Mouse (Mus musculus) brain, adult 2 months (tissue): ENCODE data around the gene Vmn2r87.
"Not testable (repeated sequence)": the region's sequence is repeated elsewhere in the genome, so short reads cannot be mapped to it uniquely, and the experiment has no call there.

Experiments
- DNase-seq: peaks from one replicate; pipeline ENCODE4 v3.0.0; 2011; ENCODE audit warnings: low read depth, low spot score

The Vmn2r87 gene

DNA sequence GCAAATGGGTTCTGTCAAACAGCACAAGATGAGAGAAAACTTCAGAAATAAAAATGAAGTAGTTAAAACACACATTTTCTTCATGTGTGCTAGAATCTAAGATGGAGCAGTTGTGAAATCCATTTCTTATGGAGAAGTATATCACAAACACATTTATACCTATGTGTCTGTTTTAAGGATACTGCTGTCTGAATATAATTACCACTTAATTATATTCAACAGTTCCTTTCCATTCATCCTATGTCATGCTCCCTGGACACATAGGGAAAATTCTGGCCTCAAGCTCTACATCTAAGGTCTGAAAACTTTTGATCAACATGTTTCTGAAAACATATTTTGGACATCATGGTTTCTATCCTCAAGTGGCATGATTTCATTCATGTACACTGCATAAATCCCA, at the start of gene Vmn2r87:
TSS of gene Vmn2r87 (minus strand) at position 101 of the 400 bp plus-strand sequence.
- DNase-seq, result no peak

DNA sequence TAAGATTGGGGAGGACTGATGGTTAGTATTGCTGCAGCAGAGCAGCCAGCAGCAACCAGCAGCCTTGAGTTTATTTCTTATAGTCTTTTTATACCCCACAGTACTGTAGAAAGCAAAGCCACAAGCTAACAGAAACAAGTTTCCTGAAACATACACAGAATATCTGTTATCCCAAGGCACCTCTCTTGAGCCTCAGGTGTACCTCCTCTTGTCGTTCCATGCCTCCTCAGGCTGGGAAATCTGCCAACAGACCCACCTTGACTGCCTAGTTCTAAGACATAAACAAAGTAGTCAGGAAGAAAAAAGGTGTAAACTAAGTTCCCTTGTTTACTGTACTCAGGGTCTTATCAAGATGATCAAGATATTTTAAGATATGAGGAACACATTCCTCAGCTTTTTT, 47.1 kb upstream of the Vmn2r87 start:
- not testable (repeated sequence) for DNase-seq

DNA sequence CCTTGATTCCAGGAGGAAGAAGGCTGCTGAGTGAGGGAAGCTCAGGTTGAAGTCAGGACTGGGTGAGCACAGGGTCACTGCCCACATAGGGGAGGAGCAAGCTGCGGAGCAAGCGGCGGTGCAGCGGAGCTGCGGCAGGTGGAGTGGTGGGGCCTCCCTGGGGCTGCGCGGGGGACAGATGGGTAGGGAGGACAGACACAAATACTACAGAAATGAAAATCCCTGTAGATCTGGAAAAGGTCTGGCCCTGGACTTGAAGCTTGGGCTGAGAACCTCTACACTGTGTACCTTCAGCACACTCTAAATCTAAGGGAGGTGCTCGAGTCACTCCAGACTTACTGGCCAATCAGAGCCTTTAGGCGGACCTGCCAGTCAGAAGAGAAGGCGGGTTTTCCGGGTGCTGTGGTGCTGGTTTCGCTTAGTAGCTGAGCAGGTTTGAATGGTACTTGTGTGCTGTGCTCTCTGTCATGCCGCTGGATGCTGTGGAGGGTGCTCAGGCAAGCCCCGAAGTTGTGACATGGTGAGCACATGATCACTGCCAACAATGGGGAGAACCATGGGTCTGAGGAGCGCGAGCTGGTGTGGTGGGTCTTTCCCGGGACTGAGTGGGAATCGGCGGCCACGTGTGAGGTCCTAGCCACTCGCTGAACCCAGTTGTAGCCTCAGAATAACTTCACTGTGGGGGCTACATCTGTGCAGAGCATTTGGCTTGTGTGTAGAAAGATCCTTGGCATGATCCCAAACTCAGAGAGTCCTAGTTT, 44.9 kb upstream of the Vmn2r87 start:
- peak; percentile 94 for DNase-seq

DNA sequence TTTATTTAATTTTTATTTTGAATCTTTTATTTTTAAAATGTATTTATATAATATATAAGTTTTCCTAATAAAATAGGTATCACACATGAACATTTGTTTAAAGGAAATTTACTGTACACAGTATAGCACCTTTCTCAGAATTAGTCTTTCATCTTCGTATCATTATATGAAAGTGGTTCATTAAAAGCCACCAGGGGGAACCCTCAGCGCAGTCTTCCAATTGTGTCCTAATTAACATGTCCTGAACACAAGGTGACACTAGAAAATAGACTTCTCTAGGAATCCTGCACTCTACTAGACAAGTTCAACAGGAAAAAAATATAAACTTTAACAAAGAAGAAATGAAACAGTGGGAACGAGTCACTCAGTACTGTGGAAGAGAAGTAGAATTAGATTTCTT, 38.9 kb upstream of the Vmn2r87 start:
- peak; percentile 23 for DNase-seq

DNA sequence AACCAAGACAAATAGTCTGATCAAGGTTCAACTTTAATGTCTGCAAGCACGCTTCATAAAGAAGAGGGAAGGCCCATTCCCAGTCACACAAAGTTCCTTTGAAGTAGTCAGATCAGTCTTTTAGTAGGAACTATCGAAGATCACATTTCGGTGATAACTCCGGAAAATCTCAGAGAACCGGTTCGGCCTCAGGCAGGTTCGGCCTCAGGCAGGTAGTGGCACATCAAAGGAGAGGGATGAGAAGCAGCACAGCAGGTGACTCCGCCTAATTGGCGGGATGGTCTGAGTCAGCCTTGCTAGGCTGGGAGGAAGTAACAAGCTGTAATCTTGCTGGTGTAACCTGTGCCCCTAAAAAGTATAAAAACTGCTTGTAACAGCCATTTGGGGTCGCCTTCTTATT, 30.7 kb upstream of the Vmn2r87 start:
- no peak for DNase-seq

DNA sequence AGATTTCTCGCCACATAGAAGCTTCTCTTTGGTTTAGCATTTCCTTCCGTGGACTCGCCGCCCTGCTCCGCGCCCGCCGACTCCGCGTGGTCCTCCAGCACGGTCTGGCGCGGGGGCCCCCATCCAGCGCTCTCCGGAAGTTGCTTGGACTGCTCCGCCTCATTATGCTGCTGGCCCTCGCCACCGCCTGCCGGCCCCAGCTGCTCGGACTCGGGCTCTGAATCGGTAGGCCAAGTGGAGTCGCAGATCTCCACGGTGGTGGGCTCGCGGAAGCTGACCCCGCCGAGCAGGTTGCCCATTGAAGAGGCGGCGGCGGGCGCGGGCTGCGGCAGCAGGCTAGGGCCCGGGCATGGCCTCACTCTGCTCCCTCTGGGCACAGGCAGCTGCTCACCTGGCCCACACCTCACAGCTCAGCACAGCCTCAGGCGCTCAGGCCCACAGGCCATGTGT, 26.9 kb downstream of the Vmn2r87 start:
- peak; percentile 31 for DNase-seq

DNA sequence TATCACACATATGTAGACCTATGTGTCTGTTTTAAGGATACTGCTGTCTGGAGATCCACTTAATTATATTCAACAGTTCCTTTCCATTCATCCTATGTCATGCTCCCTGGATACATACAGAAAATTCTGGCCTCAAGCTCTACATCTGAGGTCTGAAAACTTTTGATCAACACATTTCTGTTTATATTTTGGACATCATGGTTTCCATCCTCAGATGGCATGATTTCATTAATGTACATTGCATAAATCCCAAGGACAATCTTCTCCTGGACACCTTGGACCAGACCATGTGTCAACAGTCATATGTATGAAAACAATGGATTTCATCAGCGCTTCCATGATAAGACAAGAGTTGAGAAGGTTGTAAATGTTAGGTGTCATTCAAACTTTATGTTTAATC, 41.2 kb downstream of the Vmn2r87 start, which contains the start of gene Vmn2r86:
TSS of gene Vmn2r86 (minus strand) at position 101 of the 400 bp plus-strand sequence.
- not testable (repeated sequence) for DNase-seq

DNA sequence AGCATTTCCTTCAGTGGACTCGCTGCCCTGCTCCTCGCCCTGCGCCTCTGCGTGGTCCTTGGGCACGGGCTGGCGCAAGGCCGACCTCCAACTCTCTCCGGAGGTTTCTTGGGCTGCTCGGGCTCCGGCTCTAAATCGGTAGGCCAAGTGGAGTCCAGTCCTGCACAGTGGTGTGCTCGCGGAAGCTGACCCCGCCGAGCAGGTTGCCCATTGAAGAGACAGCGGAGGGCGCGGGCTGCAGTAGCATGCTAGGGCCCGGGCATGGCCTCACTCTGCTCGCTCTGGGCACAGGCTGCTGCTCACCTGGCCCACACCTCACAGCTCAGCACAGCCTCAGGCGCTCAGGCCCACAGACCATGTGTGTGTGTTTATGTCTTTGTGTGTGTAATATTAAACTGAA, 52.4 kb downstream of the Vmn2r87 start:
- DNase-seq, result no peak

DNA sequence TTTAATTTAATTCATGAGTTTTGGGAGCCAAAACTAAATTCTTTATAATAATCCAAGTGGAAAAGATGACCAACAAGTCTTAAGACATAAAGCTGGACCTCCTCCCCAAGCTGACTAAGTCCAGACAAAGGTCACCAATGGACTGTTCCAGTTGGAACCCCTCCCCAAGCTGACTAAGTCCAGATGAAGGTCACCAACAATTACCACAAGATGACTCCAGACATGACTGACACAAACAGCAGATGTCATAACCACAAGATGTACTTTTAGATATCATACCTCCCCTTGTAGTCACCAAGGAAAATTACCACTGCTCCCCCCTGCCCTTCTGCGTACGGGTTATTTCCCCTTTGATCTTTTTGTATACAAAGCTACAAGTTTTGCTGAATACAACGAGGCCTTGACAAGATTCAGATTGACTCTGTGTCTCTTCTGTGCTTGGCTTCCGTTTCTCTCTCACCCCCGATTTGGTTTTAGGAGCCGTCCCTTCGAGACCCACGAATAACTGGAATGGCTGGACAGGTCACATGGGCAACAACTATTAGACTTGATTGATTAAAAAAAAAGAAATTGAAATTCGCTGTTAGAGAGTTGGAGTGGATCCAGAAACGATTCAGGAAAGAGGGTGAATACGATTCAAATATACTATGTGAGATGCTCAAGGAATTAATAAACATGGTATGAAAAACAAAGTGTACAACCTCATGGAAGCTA, 62.9 kb downstream of the Vmn2r87 start:
- DNase-seq, result not testable (repeated sequence)

DNA sequence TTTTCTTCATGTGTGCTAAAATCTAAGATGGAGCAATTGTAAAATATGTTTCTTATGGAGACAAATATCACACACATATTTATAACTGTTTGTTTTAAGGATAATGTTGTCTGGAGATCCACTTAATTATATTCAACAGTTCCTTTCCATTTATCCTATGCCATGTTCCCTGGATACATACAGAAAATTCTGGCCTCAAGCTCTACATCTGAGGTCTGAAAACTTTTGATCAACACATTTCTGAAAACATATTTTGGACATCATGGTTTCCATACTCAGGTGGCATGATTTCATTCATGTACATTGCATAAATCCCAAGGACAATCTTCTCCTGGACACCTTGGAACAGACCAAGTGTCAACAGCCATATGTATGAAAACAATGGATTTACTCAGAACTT, 67.6 kb downstream of the Vmn2r87 start, which contains the start of gene Vmn2r85:
TSS of gene Vmn2r85 (minus strand) at position 101 of the 400 bp plus-strand sequence.
- not testable (repeated sequence) for DNase-seq

DNA sequence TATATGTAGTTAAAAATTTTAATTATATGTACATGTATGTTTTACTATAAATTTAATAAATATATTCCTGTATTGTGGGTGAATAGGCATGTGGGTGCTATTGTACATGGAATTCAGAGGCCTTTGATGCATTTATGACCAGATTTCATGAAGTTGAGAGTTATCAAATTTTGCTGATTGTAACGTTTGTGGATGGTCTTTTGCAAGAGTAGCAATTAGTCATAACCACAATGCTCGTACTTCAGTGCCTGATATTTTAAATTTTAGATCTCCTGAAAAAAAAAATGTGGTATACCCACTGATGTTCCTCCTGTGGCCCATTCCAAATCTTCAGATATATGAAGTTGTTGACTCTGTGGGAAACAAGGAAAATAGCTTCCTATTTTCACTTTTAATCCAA, 74.8 kb downstream of the Vmn2r87 start:
- DNase-seq, result not testable (repeated sequence)
